Mouse (Mus musculus) brown adipose tissue, adult 24 weeks (tissue): Measurements from ENCODE around the gene Trmt1l. TPM values are rescaled to one million over a fixed set of nuclear protein-coding genes. Genes with fewer than 3 reads are reported as not detected.

ENCODE experiments used
- polyA plus RNA-seq: library from polyadenylated mRNA; stranded (reverse); fragments of >200 nt; gene quantifications from 2 replicates; pipeline ENCODE4 v1.2.4, GENCODE M21; 2012; ENCODE audit not compliant: missing spikeins, insufficient read depth, insufficient read length

Trmt1l gene
- polyA plus RNA-seq, 1 experiment, result 14.1 TPM

Other genes starting within 250 kb of the Trmt1l start
- gene Gm47985, start 246.0 kb upstream of the Trmt1l start, polyA plus RNA-seq, result not detected in 2 replicates
- not detected in 2 replicates for gene Gm8947, start 236.2 kb upstream of the Trmt1l start, polyA plus RNA-seq
- not detected in 2 replicates for gene Gm47995, start 230.1 kb upstream of the Trmt1l start, polyA plus RNA-seq
- not detected in 2 replicates for gene 3110040M04Rik, start 224.4 kb upstream of the Trmt1l start, polyA plus RNA-seq
- not detected in 2 replicates for gene Gm47996, start 218.4 kb upstream of the Trmt1l start, polyA plus RNA-seq
- gene Ivns1abp, start 84.1 kb upstream of the Trmt1l start, polyA plus RNA-seq, result 82.0 and 118 TPM in 2 replicates
- gene Swt1, start 87 bp upstream of the Trmt1l start, polyA plus RNA-seq, result 8.8 and 9.5 TPM in 2 replicates
- gene Rnf2, start 72.4 kb downstream of the Trmt1l start, polyA plus RNA-seq, result 13.0 and 13.2 TPM in 2 replicates
- gene Fam129a, start 142.6 kb downstream of the Trmt1l start, polyA plus RNA-seq, result 18.9 and 19.8 TPM in 2 replicates